Mouse (Mus musculus) CH12F3 (cell line): ENCODE data around the gene Gm17268.

Source experiments
- in situ Hi-C: fragments of 300-500 bp; cut with MboI; formaldehyde crosslinking; loops from 2 replicates; pipeline ENCODE4 v1.14.3; 2020; ENCODE audit warnings: low sequenced_read_pairs

Gm17268 gene

DNA sequence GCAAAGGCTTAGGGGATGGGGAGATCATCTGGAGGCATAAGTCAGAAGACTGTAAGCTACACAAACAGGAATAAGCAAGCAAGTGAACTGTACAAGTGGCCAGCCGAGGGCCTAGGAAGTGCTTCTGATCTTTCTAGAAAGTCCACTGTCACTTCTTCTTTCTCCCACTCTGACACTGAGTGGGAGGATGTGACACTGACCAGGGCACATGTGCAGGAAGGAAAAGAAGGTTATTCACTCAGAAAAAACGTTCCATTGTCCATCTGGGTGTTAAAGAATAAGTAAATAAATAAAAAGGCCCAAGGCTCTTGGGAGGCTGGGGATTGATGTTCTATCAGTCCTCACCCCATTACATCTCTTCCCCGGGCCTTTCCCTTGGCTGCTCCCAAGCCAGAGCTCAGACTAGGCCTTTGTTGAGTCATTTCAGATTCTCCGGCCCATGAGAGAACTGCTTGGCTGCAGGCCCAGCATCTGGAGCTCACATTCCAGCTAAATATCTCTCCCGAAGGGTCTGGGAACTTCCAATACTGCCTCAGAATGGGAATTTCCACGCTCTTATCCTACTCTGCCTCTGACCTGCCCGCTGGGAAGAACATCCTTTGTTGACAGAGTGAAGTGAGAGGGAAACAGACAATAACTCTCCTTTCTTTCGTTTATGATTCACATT lies 5.6 kb downstream of the Gm17268 start:
- in situ Hi-C loops: no loop called here

DNA sequence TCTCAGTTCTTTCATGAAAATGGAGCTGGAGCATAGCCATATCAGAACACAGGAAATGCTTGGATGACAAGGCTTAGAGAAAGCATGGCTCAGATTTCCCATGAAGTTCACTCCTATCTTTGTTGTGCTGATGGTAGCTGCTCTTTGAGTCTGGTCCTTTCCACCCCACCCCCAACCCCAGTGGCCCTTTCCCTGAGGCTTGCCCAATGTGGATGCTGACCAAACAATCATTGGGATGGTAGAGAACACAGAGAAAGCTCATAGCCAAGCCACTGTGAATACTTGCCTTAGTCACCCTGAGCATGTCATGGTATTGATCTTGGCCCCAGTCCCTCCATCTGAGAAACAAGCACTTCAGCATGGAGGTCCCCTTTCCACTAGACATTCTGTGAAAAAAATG lies 6.2 kb downstream of the Gm17268 start:
- in situ Hi-C loops: no loop called here

DNA sequence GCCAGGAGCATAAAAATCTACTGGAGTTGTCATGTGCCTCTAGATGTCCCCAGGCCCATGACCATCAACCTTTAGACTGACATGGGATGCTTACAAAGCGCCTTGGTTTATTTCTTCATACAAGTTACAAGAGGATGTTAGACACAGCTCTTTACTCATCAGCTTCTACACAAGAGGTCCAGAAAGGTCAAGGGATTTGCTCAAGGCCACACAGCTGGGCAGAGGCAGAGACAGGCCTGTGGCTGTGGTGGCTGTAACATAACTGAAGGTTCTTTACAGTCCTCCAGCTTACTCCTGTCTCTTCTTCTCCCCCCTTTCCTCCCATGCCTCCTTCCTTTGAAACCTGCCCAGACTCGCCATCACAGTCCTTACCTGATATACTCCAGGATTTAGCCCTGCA lies 8.2 kb downstream of the Gm17268 start:
- in situ Hi-C loops: no loop called here

DNA sequence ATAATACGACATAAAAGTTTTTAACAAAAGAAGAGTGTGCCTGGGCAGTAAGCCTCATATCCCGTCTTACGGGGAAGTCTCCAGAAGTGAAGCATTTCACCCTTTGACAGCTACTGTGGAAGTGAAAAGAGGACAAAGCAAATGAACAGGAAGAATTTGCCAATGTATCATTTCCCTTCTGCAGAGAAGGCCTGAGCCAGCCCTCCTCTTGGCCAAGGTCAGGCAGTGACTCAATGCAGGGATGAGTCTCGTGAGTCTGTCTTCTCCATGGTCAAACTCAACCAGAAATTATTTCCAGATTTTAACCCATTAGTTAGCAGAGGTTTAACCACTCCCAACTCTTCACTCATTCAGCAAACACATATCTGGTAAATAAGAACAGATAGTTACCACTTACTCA lies 14.6 kb downstream of the Gm17268 start:
- in situ Hi-C loops: no loop called here

DNA sequence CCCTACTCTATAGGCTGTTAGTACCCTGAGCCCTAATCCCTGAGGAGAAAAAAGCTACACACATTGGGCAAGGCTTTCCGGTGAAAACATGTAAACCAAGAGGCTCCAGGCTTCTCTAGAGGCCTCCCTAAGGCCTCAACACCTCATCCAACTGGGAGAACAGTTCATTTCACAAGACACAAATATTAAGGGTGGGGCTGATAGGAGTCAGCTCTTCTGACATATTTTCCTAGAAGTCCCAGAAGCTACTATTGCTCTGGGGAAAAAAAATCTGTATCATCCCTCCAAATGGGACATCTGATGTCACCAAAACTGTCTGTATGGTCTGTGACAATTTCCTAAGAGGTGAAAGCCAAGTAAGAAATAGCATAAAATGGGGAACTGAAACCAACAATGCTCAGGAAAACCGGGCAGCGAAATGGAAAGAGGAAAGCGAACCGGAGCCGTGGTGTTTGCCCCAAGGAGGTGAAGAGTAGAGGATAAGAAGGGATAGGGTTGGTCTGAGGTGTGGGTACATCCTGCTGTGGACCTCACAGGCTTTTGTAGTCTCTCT lies 15.8 kb downstream of the Gm17268 start:
- in situ Hi-C loops: no loop called here

DNA sequence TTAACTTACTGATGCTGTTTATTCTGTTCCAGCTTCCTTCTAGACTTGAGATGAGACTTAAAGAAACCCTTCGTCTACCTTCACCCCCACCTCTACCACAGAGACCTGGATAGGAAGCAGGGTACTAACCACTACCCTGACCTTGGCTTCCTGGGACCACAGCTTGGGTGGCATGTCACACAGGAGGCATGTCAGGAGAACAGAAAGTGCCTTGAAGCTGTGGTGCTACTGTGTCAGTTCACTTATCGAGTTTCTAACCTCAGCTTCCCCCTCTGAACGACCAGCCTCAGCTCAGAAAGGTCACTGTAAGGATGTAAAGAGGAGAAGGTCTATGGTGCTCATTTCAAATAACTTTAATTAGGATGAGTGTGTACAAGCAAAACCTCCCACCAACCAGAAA lies 17.0 kb downstream of the Gm17268 start:
- in situ Hi-C loops: no loop called here

DNA sequence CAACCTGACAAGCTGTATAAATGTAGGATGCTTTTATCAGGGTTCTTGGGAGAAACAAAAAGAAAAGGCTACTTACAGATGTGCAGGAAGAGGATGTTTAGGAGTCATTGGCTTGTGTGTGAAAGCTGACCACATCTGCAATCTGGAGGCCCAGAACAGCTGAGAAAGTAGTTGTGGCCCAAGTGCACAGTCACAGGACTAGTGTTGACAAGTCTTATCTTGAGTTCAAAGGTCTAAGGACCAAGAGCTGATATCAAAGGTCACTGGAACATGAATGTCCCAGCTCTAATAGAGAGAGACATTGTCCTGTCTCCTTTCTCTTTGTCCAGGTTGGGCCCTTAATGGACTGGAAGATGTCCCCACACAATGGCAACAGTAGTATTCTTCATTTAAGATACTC lies 18.6 kb downstream of the Gm17268 start:
- in situ Hi-C loops: no loop called here

DNA sequence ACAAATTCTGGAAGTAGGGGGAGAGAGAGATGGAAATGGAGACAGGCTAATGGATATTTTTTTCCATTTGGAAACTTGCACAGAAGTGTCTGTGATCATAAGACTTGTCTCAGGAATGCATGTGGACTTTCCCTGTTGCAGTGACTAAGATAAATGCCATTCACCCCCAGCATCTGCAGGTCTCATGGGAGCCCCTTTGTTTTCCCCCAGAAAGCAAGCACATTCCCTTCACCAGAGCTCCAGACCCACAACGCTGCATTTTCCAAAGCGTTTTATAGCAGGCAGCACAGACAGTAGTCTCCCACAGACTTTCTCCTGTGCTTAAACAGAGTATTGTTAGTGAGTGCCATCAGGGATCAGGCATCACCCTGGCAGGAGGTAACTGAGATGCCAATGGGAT lies 19.0 kb downstream of the Gm17268 start:
- in situ Hi-C loops: no loop called here

DNA sequence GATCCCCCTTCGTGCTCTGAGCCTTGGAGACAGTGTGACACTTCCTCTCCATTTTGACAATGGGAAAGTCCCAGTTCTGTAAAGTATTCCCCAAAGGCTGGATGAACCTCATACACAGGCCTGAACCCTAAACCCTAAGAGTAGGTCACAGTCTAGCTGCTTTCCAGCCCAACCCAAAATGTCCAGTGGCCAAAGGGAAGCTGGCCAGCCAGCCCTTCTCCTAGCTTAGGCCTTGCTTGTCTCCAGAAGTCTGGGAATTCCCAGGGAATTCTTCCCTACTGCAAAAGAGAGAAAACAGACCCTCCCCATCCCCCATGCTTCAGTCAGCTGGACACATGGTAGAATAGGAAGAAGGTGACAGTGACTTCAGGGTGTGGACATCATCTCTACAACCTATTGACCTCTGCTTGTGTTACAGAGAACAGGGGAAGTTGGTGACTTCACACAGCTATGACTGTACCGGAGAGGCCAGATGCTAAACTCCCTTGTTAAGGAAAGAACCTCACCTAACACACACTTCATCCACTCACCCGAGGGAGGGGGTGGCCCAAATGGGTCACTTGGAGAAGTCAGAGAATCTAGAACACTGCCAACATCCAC lies 22.1 kb downstream of the Gm17268 start:
- in situ Hi-C loops: no loop called here

DNA sequence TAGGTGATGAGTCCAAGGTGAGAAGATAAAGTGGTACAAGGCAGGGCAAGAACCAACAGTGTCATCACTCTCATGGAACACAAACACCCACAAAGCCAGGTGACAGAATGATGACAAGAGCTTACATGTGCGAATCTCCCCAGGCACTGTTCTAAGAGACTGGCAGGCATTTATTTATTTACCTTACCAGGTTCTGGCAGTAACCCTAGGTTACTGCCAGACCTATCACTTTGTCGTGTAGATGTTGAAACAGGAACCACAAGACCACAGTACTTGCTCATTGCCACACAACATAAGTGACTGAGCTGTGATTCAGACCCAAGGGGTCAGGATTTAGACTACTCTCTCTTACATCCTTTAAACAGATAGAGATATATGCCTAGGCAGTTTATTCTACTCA lies 23.3 kb downstream of the Gm17268 start:
- in situ Hi-C loops: no loop called here

DNA sequence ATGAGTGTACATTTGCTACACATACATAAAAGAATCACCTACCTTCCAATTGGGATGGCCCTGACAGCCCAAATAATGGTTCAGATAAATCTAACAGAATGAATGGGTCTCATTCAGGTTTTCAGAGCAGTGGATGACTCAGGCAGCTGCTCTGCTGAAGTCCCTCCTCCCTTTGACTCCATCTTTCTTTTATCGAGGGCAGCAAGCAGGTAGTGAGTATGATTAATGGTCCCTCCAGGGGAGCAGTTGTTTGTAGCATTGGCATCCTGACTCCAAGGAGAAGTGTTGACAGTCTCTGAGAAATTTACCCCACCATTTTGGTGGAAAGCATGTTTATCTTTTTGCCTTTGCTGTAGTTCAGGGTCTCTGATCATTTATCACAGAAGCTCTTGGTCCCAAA lies 24.6 kb downstream of the Gm17268 start:
- in situ Hi-C loops: no loop called here

DNA sequence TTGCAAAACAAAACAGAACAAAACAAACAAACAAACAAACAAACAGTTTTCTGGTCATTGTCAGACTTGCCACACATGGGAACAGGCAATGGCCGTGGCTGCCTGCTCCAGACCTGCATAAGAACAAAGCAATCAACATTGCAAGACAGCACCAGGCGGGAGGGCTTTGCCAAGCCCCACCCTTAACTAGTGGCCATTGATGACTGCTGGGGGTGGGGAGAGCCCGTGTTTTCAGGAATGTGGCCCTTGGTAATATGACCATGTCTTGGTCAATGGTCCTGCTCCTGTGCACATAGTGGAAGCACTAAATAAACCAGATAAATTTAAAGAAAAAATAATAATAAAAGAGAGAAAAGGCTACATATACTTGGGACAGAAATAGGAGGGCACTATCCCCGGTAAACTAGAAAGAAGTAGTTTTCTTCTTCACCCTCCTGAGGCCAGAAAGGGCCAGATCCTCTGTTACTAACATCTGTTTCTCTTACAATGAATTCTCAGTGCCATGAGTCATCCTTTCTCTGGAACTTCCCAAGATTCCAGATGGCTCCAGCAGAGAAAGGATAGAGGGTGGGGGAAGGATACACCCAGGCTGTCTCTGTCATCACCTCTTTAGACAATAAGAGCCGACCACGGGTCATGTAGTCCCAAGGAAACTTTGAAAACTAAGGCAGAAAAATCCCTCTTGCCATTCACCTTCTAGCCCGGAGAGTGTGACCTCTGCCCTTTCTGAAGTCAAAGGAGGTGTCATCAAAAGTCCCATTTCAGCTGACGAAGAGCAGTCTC lies 26.8 kb downstream of the Gm17268 start:
- in situ Hi-C loops: no loop called here

DNA sequence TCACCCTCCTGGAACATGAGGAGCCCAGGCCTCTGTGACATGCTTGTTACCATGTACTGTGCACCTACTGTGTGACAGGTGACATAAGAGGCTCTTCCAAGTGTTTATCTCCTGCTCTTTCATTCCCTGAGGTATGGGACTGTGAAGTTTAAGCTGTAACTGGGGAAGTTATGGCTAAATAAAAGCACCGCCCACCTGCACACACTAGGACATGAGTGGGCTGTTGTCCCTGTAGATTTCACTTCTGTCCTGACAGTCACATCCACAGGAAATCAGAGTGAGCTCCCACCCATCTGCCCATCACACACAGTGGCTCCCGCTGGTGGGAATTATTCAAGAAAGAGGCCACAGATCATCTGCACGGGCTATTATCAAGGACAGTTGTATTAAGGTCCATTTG lies 28.2 kb downstream of the Gm17268 start:
- in situ Hi-C loops: no loop called here

DNA sequence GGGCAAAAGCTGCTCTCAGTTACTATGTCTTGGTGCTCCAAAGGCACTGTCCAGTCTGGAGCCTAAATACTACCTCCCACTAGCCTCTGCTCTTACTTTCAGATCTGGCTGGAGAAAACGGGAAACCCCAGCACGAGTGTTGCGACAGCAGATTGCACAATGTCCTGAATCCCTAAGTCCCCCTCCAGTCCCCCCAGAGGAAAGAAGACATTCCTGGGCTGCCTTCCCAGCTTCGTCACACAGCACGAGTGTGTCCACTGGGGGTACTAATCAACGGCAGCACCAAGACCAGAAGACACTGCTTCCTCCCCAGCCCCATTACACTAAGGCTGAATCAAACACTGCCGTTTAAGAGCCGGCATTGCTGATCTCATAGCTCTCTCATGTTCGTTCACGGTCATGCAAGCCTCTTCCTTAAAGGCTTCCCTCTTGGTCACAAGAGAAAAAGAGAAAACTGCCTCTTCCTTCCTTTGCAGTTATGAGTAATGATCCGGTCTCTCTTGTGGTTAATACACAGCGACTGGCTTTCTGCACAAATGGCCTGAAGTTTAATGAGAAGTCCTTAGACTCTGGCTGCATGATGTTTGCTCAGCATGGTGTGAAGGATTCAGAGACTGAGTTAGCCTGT lies 31.5 kb downstream of the Gm17268 start:
- in situ Hi-C loops: no loop called here

DNA sequence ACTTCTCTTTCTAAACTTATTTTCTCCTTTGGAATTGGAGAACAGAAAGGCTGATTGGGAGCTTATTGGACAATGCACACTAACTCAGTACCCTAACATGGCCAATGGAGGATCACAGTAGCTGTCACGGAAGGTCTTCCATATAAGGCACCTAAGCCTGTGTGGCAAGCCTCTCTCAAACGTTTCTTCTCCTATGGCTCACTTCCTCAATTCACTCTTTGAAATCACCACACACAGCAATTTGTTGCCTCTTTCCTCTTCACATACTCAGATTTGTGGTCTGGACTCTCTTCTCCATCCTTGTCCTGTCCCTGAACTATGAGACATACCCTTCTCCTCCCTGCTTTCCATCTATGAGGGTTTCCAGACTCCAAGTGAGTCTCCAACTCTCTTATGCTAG lies 33.6 kb downstream of the Gm17268 start:
- in situ Hi-C loops: no loop called here

DNA sequence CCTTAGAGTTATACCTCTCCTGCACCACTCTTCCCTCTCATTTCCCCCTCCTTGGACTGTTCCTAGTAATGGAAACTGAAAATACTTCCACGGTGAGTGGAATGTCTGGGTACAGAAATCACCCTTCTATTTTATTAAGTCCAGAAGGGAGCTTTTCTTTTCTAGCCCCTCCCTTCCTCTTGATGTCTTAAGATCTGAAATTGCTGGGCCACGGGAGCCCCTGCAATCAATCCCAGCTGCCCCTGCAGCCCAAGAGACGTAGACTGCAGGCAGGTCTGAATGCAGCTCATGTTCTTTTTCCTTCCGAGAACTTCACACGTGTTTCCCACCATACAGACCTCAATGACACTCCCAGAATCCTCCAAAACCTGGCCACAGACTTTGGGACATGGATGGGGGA lies 37.8 kb downstream of the Gm17268 start:
- in situ Hi-C loops: no loop called here

DNA sequence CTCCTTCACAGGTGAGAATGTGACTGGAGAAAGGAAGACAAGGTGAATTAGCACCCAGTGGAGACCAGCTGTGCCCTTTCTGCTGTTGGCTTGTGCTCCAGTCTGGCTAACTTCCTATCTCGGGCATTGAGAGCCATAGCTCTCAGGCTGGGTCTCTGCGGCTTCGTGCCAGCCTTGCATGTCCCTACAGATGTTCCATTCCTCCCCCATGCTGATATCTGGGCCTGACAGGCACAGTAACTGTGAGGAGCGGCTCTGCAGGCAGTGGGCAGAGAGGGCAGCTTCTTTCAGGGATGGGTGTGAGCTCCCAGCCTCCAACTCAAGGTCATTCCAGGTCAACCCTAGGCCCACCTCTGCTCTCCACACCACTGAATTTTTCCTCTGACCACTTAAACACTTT lies 38.9 kb downstream of the Gm17268 start:
- in situ Hi-C loops: no loop called here

DNA sequence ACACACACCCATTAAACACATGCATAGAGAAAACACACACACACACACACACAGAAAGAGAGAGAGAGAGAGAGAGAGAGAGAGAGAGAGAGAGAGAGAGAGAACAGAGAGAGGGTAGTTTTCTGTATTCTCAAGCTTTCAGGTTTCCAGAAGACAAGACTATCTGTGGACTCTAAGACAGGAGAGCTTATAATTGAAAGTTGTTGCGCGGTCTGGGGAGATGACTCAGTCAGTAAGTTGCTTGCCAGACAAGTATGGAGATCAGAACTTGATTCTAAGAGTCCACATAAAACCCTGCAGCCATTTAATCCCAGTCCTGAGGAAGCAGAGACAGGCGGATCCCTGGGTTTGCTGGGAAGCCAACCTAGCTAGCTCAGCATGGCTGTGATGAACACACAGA lies 39.7 kb downstream of the Gm17268 start:
- in situ Hi-C loops: no loop called here

DNA sequence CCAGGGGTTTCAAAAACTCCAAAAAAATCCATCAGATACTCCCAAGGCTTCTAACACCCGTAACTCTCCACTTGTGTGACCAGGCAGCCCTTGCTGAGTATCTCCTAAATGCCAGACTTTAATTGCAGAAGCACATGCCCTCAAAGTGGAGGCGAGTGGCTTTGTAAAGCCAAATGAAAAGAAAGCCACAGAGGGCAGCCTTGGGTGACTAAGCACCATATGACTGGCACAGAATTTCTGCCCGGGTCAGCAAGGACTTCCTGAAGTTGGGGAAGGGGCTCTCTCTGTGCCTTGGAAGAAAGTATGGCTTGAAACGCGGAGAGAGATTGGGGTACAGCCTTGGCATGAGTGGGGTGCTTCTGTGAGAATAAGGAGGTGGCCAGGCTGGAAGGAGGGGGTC lies 41.3 kb downstream of the Gm17268 start:
- in situ Hi-C loops: no loop called here

DNA sequence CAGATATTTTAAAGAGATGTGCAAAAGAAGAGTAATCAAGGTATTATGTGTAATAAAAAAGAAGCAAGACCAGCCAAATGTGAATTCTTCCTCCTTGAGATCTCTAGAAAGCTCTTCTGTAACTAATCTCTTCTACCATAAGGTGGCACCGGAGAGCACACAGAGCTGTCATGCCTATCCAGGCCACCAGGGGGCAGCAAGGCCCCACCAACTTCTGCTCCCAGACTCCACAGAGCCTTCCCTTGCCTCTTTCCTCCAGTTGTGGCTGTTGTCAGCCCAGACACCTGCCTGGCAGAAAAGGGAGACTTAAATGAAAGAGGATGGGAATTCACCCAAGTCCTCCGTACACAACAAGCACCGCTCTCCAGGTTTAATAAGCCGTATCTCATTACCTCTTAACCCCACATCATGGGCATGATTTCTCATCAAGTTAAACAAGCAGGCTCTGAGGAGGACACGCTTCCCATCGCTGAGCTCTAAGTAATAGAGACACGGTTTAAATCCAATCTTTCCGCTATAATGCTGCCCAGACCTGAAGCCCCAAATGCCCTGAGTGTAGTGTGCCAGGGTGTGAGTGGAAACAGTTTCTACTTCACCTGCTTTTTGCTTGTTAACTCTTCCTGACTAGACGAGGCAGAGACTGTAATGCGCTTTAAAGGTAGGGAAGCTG lies 42.1 kb downstream of the Gm17268 start:
- in situ Hi-C loops: no loop called here

DNA sequence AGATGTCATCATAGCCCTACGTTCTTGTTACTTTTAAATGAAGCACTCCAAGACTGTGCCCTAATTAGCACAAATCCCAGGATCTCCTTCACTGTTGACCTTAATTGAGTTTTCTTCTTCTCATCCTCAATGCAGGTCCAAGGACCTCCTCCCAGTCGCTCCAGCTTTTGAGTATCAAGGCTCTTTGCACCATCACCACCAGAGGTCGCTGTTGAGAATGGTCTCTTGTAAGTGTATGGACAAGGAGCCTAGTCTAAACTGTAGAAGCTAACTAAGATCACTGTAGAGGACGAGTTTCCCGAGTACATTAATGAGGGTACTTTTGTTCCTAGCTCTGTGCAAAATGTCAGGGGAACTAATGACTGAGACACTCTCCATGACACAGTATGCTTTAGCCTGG lies 55.2 kb downstream of the Gm17268 start:
- in situ Hi-C loops: loop anchor here (10.0 kb wide), 1 partner anchor 202 kb away; no protein-coding TSS in a partner anchor
